ENCODE assay signal across 13 mouse cellular contexts in genomic region chr4:59387387-59388210, GRCm38 (mm10). TPM values are rescaled to one million over a fixed set of nuclear protein-coding genes. Genes with fewer than 3 reads are reported as not detected.
DNase-seq lines count a peak whose midpoint lies in the region; ATAC-seq and TF ChIP-seq lines count a peak whose summit lies in the region.
"Had no signal": no experiment of that assay in that cellular context is flagged by ENCODE, and none has a peak within 500 bp of the region (broad histone marks: within the 10 kb centered on the region; RNA-seq: fewer than 3 reads in every experiment).

No protein-coding gene starts in this region.

- no peak overlapping the region for H3K27ac ChIP-seq in liver, embryonic 11.5 days (ENCODE audit: low read depth, low read length)
- peak overlapping the region; percentile 2; the same call in 1 of the 2 replicates for H3K27ac ChIP-seq in intestine, embryonic 14.5 days (ENCODE audit: low read depth)
- peak overlapping the region; percentile 97 for H3K27ac ChIP-seq in kidney, embryonic 16.5 days (ENCODE audit: low read length)
- peak overlapping the region; percentile 74 for H3K27ac ChIP-seq in liver, postnatal 0 days (ENCODE audit: low read depth)

- H3K9me3 ChIP-seq in liver, embryonic 11.5 days (ENCODE audit: control insufficient read depth, low read length): no peaks in the 10 kb centered on the region
- no peaks in the 10 kb centered on the region for H3K9me3 ChIP-seq in intestine, embryonic 14.5 days (ENCODE audit: control insufficient read depth, low read length)
- no peaks in the 10 kb centered on the region for H3K9me3 ChIP-seq in kidney, embryonic 16.5 days (ENCODE audit: low read length)
- no peaks in the 10 kb centered on the region for H3K9me3 ChIP-seq in liver, postnatal 0 days (ENCODE audit: low read length)

- H3K4me3 ChIP-seq in liver, embryonic 11.5 days (ENCODE audit: low read depth, low read length): no peak overlapping the region
- no peak overlapping the region for H3K4me3 ChIP-seq in intestine, embryonic 14.5 days (ENCODE audit: low read depth, low read length)
- H3K4me3 ChIP-seq in kidney, embryonic 16.5 days (ENCODE audit: low read length): no peak overlapping the region
- no peak overlapping the region for H3K4me3 ChIP-seq in liver, postnatal 0 days (ENCODE audit: low read depth, low read length)

- no peak for TF ChIP-seq EP300 in liver, postnatal 0 days (IDR thresholded peaks at IDR 0.05; ENCODE audit: low read depth)

- H3K4me1 ChIP-seq in liver, embryonic 11.5 days (replicated peaks; ENCODE audit: control insufficient read depth, insufficient read depth, low read length): peaks cover 7% of the 10 kb centered on the region; the same call in 1 of the 2 replicates
- H3K4me1 ChIP-seq in intestine, embryonic 14.5 days (replicated peaks; ENCODE audit: control insufficient read depth, insufficient read depth, low read length): peaks cover 16% of the 10 kb centered on the region; the same call in 1 of the 2 replicates
- H3K4me1 ChIP-seq in kidney, embryonic 16.5 days (ENCODE audit: insufficient read depth, low read length): peaks cover 38% of the 10 kb centered on the region
- H3K4me1 ChIP-seq in liver, postnatal 0 days (ENCODE audit: insufficient read depth): peaks cover 2% of the 10 kb centered on the region; the same call in 1 of the 2 replicates

- WGBS in liver, embryonic 11.5 days: 62% methylated on average over 13 of the region's 13 CpGs
- WGBS in intestine, embryonic 14.5 days: 42% methylated on average over 13 of the region's 13 CpGs
- WGBS in kidney, embryonic 16.5 days: 33% methylated on average over 13 of the region's 13 CpGs
- WGBS in liver, postnatal 0 days (ENCODE audit: insufficient replicate concordance): 67% methylated on average over 13 of the region's 13 CpGs

- peak; percentile 49; the same call in 1 of the 2 replicates for ATAC-seq in liver, embryonic 11.5 days (replicated peaks; ENCODE audit: low FRiP score)
- ATAC-seq in intestine, embryonic 14.5 days (replicated peaks; ENCODE audit: low FRiP score, low TSS enrichment, low read depth): peak; percentile 83
- ATAC-seq in kidney, embryonic 16.5 days (ENCODE audit: low FRiP score, low TSS enrichment): peak; percentile 91
- peak; percentile 83 for ATAC-seq in liver, postnatal 0 days

- 0 out of 2 replicates have a peak, but pooled peaks cover 2% of the 10 kb centered on the region for H3K36me3 ChIP-seq in liver, embryonic 11.5 days (ENCODE audit: control insufficient read depth, insufficient read depth, low read length)
- H3K36me3 ChIP-seq in intestine, embryonic 14.5 days (ENCODE audit: control insufficient read depth, insufficient read depth, low read length): no peaks in the 10 kb centered on the region
- H3K36me3 ChIP-seq in kidney, embryonic 16.5 days (ENCODE audit: insufficient read depth, low read length): 0 out of 2 replicates have a peak, but pooled peaks cover 3% of the 10 kb centered on the region
- H3K36me3 ChIP-seq in liver, postnatal 0 days (replicated peaks; ENCODE audit: insufficient read depth, low read length): peaks cover 9% of the 10 kb centered on the region

- H3K9ac ChIP-seq in liver, embryonic 11.5 days (ENCODE audit: low read depth, low read length): no peak overlapping the region
- H3K9ac ChIP-seq in intestine, embryonic 14.5 days (ENCODE audit: low read length): no peak overlapping the region
- 0 out of 2 replicates have a peak overlapping the region, but pooled peaks have one; percentile 37 for H3K9ac ChIP-seq in kidney, embryonic 16.5 days (replicated peaks; ENCODE audit: low read length)
- H3K9ac ChIP-seq in liver, postnatal 0 days (replicated peaks): peak overlapping the region; percentile 34

- H3K27me3 ChIP-seq in liver, embryonic 11.5 days (replicated peaks; ENCODE audit: control insufficient read depth, insufficient read depth, low read length): no peaks in the 10 kb centered on the region
- no peaks in the 10 kb centered on the region for H3K27me3 ChIP-seq in intestine, embryonic 14.5 days (replicated peaks; ENCODE audit: control insufficient read depth, insufficient read depth, low read length)
- no peaks in the 10 kb centered on the region for H3K27me3 ChIP-seq in kidney, embryonic 16.5 days (ENCODE audit: insufficient read depth, low read length)
- no peaks in the 10 kb centered on the region for H3K27me3 ChIP-seq in liver, postnatal 0 days (ENCODE audit: insufficient read depth, low read length)
- H3K27me3 ChIP-seq: CH12.LX had no signal

- TF ChIP-seq CTCF in liver, postnatal 0 days (IDR thresholded peaks at IDR 0.05; ENCODE audit: low read depth): no peak

- no peak overlapping the region for H3K4me2 ChIP-seq in liver, embryonic 11.5 days
- H3K4me2 ChIP-seq in intestine, embryonic 14.5 days (ENCODE audit: low read length): peak overlapping the region; percentile 28; the same call in 1 of the 2 replicates
- H3K4me2 ChIP-seq in kidney, embryonic 16.5 days (replicated peaks; ENCODE audit: low read depth, low read length): peak overlapping the region; percentile 48
- H3K4me2 ChIP-seq in liver, postnatal 0 days (ENCODE audit: low read depth, low read length): peak overlapping the region; percentile 52

- no peak for DNase-seq in liver, embryonic 11.5 days (ENCODE audit: low spot score)
- DNase-seq in liver: no peak
- DNase-seq in intestine, embryonic 14.5 days (ENCODE audit: low spot score): peak; percentile 63
- DNase-seq in liver, postnatal 0 days: no peak
- no peak for DNase-seq in embryo, embryonic 10.5 days (ENCODE audit: low spot score)
- DNase-seq in neural tube, embryonic 10.5 days (ENCODE audit: extremely low spot score, low spot score): no peak
- no peak for DNase-seq in frontal cortex, postnatal 36 days (ENCODE audit: low spot score in 2 of 2)
- DNase-seq: cerebellum, adult 9-11 months; lung, postnatal 14 days; right cerebral cortex, postnatal 14 days; thymus, adult 18-20 months had no signal

RNA-seq across cellular contexts. Expression of gene Susd1, which starts 50.8 kb away (rescaled TPM):
- polyA plus RNA-seq in liver, embryonic 11.5 days (2014; fragmentation: Nextera tagmentation; extraction: Ambion mirVana): 15.8 and 20.8 TPM in 2 replicates
- polyA plus RNA-seq in intestine, embryonic 14.5 days (2014; fragmentation: Nextera tagmentation; extraction: Ambion mirVana): 8.0 and 8.3 TPM in 2 replicates
- polyA plus RNA-seq in kidney, embryonic 16.5 days (2015; fragmentation: Nextera tagmentation; extraction: Ambion mirVana): 9.1 and 11.5 TPM in 2 replicates
- polyA plus RNA-seq in liver, postnatal 0 days (2015; fragmentation: Nextera tagmentation; extraction: Ambion mirVana): 7.2 and 7.4 TPM in 2 replicates

Comparison
In these comparisons a context has a peak if more than half of its experiments do, and no peak if none do; other contexts are left out.
1. H3K9ac ChIP-seq: peak in kidney, embryonic 16.5 days (single experiment) and liver, postnatal 0 days (single experiment); none in liver, embryonic 11.5 days (single experiment) and intestine, embryonic 14.5 days (single experiment).
2. Peak in every context shown above with its lines, with median percentiles within 50 percentile points of each other: ATAC-seq.